Mouse (Mus musculus): ENCODE results near the gene Fiz1. TPM values are rescaled to one million over a fixed set of nuclear protein-coding genes. Genes with fewer than 3 reads are reported as not detected.

The Fiz1 gene
- polyA plus RNA-seq, 1 experiment from 2014 or later = 46.6 TPM

DNA sequence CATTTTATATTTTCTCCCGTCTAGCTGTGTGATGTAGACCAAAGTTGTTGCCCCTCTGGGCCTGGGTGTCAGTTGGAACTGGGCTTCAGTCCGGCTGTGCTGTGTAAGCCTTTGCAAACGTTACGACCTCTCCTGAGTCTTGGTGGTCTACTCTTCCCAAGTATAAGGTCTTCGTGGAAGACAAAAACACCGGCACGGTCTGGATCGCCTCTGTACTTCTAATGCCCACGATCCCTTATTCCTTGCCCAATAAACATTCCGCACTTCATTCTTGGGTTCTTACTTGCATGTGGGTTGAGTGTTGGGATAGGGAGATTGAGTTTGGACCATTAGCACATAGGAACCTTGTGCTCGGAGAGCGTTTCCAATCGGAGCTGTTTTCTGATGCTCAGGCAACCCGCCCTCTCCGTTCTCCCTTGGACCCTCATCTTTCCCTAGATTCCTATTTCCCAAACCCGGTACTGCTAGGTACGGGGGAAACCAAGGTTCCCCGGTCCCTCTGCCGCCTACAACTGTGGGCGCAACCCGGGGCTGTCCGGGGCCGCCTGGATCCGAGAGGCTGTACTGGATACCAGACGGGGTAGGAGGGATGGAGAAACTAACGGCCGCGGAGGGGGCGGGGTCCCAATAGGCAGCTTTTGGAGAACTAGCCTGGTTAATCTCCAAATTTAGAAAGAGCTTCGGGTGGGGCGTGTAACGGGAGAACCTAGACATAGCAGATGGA lies 39.1 kb upstream of the Fiz1 start:
- H3K9me3 ChIP-seq (replicated peaks) = no peaks in the 10 kb centered on the region
- H3K9ac ChIP-seq = peak overlapping the region; percentile 85
- peaks cover 67% of the 10 kb centered on the region for H3K27me3 ChIP-seq
- WGBS = 7% methylated on average over 32 of the region's 32 CpGs
- ATAC-seq = no peak
- no peak overlapping the region for H3K27ac ChIP-seq
- peak overlapping the region; percentile 90 for H3K4me2 ChIP-seq
- no peaks in the 10 kb centered on the region for H3K36me3 ChIP-seq (ENCODE audit: poor library complexity, severe bottlenecking)
- H3K4me3 ChIP-seq = peak overlapping the region; percentile 82
- H3K4me1 ChIP-seq = peaks cover 54% of the 10 kb centered on the region

- peak overlapping the region; percentile 82 for H3K4me3 ChIP-seq
- ATAC-seq = no peak
- H3K9ac ChIP-seq = peak overlapping the region; percentile 85
- H3K27me3 ChIP-seq = peaks cover 61% of the 10 kb centered on the region
- no peaks in the 10 kb centered on the region for H3K9me3 ChIP-seq (replicated peaks)
- H3K4me2 ChIP-seq = peak overlapping the region; percentile 90
- no peak overlapping the region for H3K27ac ChIP-seq
- WGBS = 4% methylated on average over 45 of the region's 45 CpGs
- H3K4me1 ChIP-seq = peaks cover 54% of the 10 kb centered on the region
- no peaks in the 10 kb centered on the region for H3K36me3 ChIP-seq (ENCODE audit: poor library complexity, severe bottlenecking)
These were observed 38.4 kb upstream of the Fiz1 start for GRCm38 (mm10) chr7:5052931-5053343.

GRCm38 (mm10) chr7:5052438-5052837 lies 37.9 kb upstream of the Fiz1 start:
- H3K36me3 ChIP-seq (ENCODE audit: poor library complexity, severe bottlenecking) = no peaks in the 10 kb centered on the region
- ATAC-seq = no peak
- H3K4me3 ChIP-seq = peak overlapping the region; percentile 82
- peak overlapping the region; percentile 77; the same call in 1 of the 2 replicates for H3K27ac ChIP-seq
- no peaks in the 10 kb centered on the region for H3K9me3 ChIP-seq (replicated peaks)
- H3K4me1 ChIP-seq = peaks cover 49% of the 10 kb centered on the region
- WGBS = 3% methylated on average over 7 of the region's 12 CpGs
- H3K4me2 ChIP-seq = peak overlapping the region; percentile 90
- H3K27me3 ChIP-seq = peaks cover 56% of the 10 kb centered on the region
- H3K9ac ChIP-seq = peak overlapping the region; percentile 85

- H3K27ac ChIP-seq = peak within 1 kb of the TSS; percentile 77
- peak within 1 kb of the TSS; percentile 82 for H3K4me3 ChIP-seq
- under 1% methylated on average over 64 of the region's 65 CpGs for WGBS
- ATAC-seq = peak; percentile 84
- H3K4me2 ChIP-seq = peak within 1 kb of the TSS; percentile 90
- H3K9me3 ChIP-seq (replicated peaks) = no peaks in the 10 kb centered on the region
- H3K4me1 ChIP-seq = peaks cover 40% of the 10 kb centered on the region
- no peaks in the 10 kb centered on the region for H3K36me3 ChIP-seq (ENCODE audit: poor library complexity, severe bottlenecking)
- H3K27me3 ChIP-seq = peaks cover 46% of the 10 kb centered on the region
- H3K9ac ChIP-seq = peak within 1 kb of the TSS; percentile 85
These were observed 37.0 kb upstream of the Fiz1 start, which contains the start of gene Zfp580 for GRCm38 (mm10) chr7:5051193-5052192. Zfp580 (plus strand) TSS chr7:5051538.

DNA sequence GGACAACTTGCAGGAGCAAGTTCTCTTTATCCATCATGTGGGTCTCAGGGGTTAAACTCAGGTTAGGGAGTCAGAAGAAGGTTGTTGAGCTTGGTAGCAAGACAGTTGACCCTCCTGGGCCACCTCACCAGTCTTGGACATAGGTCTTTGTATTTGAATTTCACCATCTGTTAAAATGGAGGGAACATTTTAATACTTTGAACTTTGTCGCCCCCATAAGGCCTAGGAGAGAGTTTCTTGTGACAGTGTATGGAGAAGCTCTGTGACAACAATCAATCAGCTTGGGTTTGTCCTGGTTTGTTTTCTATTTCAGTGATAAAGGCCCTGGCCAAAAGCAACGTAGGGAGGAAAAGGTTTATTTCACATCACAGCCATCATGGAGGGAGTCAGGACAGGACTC lies 32.8 kb upstream of the Fiz1 start:
- ATAC-seq = no peak
- Histone ChIP-seq H3K9me3 (replicated peaks) (no peaks in the 10 kb centered on the region), H3K27ac (no peak overlapping the region), H3K36me3 (ENCODE audit: poor library complexity, severe bottlenecking) (no peaks in the 10 kb centered on the region), H3K4me2 (no peak overlapping the region), H3K4me3 (no peak overlapping the region), H3K9ac (no peak overlapping the region), H3K27me3 (peaks cover 4% of the 10 kb centered on the region; the same call in 1 of the 2 replicates), H3K4me1 (peaks cover 14% of the 10 kb centered on the region)
- WGBS = 40% methylated on average over 2 of the region's 2 CpGs

DNA sequence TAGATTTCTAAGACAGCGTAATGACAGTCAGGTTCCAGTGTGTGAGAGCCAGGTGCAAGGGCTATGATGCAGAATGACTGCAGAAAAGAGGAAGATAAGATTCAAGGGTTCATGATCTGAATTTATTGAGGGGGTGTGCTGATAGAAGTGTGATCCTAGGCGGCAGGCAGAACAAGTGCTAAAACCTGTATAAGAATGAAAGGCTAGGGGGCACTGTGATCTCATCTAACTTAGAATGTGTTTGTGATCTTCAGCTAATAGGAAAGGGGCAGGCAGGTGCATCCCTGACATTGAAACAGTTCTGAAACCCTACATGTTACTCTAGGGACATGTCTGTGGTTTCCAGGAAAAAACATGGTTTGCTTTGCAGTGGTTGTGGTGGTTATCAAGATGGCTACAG lies 31.6 kb upstream of the Fiz1 start:
- no peaks in the 10 kb centered on the region for H3K27me3 ChIP-seq
- H3K4me2 ChIP-seq = no peak overlapping the region
- peaks cover 3% of the 10 kb centered on the region; the same call in 1 of the 2 replicates for H3K36me3 ChIP-seq (ENCODE audit: poor library complexity, severe bottlenecking)
- peaks cover 8% of the 10 kb centered on the region for H3K4me1 ChIP-seq
- no peak overlapping the region for H3K9ac ChIP-seq
- WGBS = 74% methylated on average over 2 of the region's 2 CpGs
- H3K9me3 ChIP-seq (replicated peaks) = no peaks in the 10 kb centered on the region
- no peak for ATAC-seq
- no peak overlapping the region for H3K27ac ChIP-seq
- H3K4me3 ChIP-seq = no peak overlapping the region

- WGBS = 85% methylated on average over 2 of the region's 2 CpGs
- H3K27ac ChIP-seq = no peak overlapping the region
- no peak for ATAC-seq
These were observed 30.5 kb upstream of the Fiz1 start for GRCm38 (mm10) chr7:5044981-5045380.

GRCm38 (mm10) chr7:5038940-5039339 lies 24.4 kb upstream of the Fiz1 start:
- WGBS = 25% methylated on average over 5 of the region's 5 CpGs
- Histone ChIP-seq H3K27ac (peak overlapping the region; percentile 88; the same call in 1 of the 2 replicates), H3K4me3 (peak overlapping the region; percentile 64), H3K4me2 (peak overlapping the region; percentile 59), H3K36me3 (ENCODE audit: poor library complexity, severe bottlenecking) (peaks cover 29% of the 10 kb centered on the region), H3K9ac (no peak overlapping the region), H3K4me1 (peaks cover 9% of the 10 kb centered on the region; the same call in 1 of the 2 replicates), H3K9me3 (replicated peaks) (no peaks in the 10 kb centered on the region), H3K27me3 (no peaks in the 10 kb centered on the region)
- no peak for ATAC-seq

More at GRCm38 (mm10) chr7:5044981-5045380, 30.5 kb upstream of the Fiz1 start:
- Histone ChIP-seq H3K4me3 (no peak overlapping the region), H3K4me2 (no peak overlapping the region), H3K36me3 (ENCODE audit: poor library complexity, severe bottlenecking) (peaks cover 4% of the 10 kb centered on the region; the same call in 1 of the 2 replicates), H3K4me1 (no peaks in the 10 kb centered on the region), H3K9ac (no peak overlapping the region), H3K9me3 (replicated peaks) (no peaks in the 10 kb centered on the region), H3K27me3 (no peaks in the 10 kb centered on the region)

GRCm38 (mm10) chr7:5038109-5038732 lies 23.7 kb upstream of the Fiz1 start, which contains the start of gene Zfp784:
Zfp784 (minus strand) TSS chr7:5038446.
- under 1% methylated on average over 48 of the region's 48 CpGs for WGBS
- H3K27me3 ChIP-seq = no peaks in the 10 kb centered on the region
- ATAC-seq = peak; percentile 97
- peak within 1 kb of the TSS; percentile 64 for H3K4me3 ChIP-seq
- H3K9me3 ChIP-seq (replicated peaks) = no peaks in the 10 kb centered on the region
- H3K4me2 ChIP-seq = peak within 1 kb of the TSS; percentile 59
- peak within 1 kb of the TSS; percentile 72 for H3K9ac ChIP-seq
- H3K36me3 ChIP-seq (ENCODE audit: poor library complexity, severe bottlenecking) = peaks cover 36% of the 10 kb centered on the region
- H3K27ac ChIP-seq = peak within 1 kb of the TSS; percentile 88
- peaks cover 9% of the 10 kb centered on the region; the same call in 1 of the 2 replicates for H3K4me1 ChIP-seq

DNA sequence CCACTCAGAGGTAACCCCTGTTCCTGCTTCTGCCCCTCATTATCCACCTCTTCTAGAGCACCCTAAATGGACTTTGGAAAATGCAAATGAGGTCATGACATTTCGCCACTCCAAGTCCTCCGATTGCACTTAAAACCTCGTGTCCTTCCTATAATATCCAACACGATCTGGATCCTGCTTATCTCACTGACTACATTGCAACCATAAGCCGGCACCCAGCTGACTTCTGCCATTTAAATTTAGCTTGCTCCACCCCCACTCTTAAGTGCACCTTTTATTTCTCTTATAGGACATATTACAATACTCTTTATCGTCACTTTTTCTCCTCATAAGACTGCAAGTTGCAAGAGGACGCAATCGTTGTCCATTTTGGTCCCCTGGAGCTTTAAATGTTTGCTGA lies 23.0 kb upstream of the Fiz1 start:
- peak overlapping the region; percentile 64 for H3K4me3 ChIP-seq
- H3K36me3 ChIP-seq (ENCODE audit: poor library complexity, severe bottlenecking) = peaks cover 44% of the 10 kb centered on the region
- peak overlapping the region; percentile 59 for H3K4me2 ChIP-seq
- H3K9me3 ChIP-seq (replicated peaks) = no peaks in the 10 kb centered on the region
- no peak for ATAC-seq
- H3K27ac ChIP-seq = peak overlapping the region; percentile 88
- H3K9ac ChIP-seq = no peak overlapping the region
- peaks cover 9% of the 10 kb centered on the region; the same call in 1 of the 2 replicates for H3K4me1 ChIP-seq
- WGBS = 89% methylated on average over 8 of the region's 8 CpGs
- no peaks in the 10 kb centered on the region for H3K27me3 ChIP-seq

DNA sequence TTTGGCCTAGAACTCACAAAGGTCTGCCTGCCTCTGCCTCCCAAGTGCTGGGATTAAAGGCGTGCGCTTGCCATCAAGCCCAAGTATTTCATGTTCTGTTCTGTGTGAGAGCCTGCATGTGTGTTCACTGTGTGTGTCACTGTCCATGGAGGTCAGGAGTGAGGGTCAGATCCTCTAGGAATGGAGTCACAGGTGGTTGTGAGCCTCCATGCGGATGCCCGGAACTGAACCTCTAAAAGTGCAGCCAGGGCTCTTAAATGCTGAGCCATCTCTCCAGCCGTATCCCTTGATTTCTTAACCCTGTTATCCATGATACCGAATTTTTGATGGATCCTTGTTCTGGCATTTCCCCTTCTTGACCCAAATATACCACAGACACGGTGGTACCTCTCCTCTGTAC lies 22.5 kb upstream of the Fiz1 start:
- Histone ChIP-seq H3K4me2 (0 out of 2 replicates have a peak overlapping the region, but pooled peaks have one; percentile 59), H3K27me3 (no peaks in the 10 kb centered on the region), H3K9ac (no peak overlapping the region), H3K36me3 (ENCODE audit: poor library complexity, severe bottlenecking) (peaks cover 48% of the 10 kb centered on the region), H3K4me1 (peaks cover 9% of the 10 kb centered on the region; the same call in 1 of the 2 replicates), H3K4me3 (no peak overlapping the region), H3K9me3 (replicated peaks) (no peaks in the 10 kb centered on the region), H3K27ac (no peak overlapping the region)
- no peak for ATAC-seq
- 91% methylated on average over 7 of the region's 7 CpGs for WGBS
